Mouse (Mus musculus): ENCODE measurements around the gene Tuba4a. TPM values are rescaled to one million over a fixed set of nuclear protein-coding genes. Genes with fewer than 3 reads are reported as not detected.
A peak's percentile ranks its signal among the peaks of the same experiment; 100 is the strongest.

Gene Tuba4a
- polyA plus RNA-seq, 1 experiment from 2014 or later, result 32.1 TPM

- no peak for ATAC-seq (ENCODE audit: low FRiP score, low TSS enrichment)
Observed at GRCm38 (mm10) chr1:75252308-75252707, 32.6 kb upstream of the Tuba4a start.

GRCm38 (mm10) chr1:75251112-75251970, 31.7 kb upstream of the Tuba4a start:
- WGBS, result 6% methylated on average over 22 of the region's 22 CpGs
- peak overlapping the region; percentile 12; the same call in 1 of the 2 replicates for H3K4me3 ChIP-seq (ENCODE audit: low read length)
- H3K36me3 ChIP-seq (ENCODE audit: control insufficient read depth, insufficient read depth, low read length), result no peaks in the 10 kb centered on the region
- peaks cover 12% of the 10 kb centered on the region for H3K4me1 ChIP-seq (ENCODE audit: control insufficient read depth, insufficient read depth, low read length)
- ATAC-seq (ENCODE audit: low FRiP score, low TSS enrichment), result peak; percentile 47; the same call in 1 of the 2 replicates
- H3K9me3 ChIP-seq (ENCODE audit: control insufficient read depth, low read length), result no peaks in the 10 kb centered on the region
- H3K27ac ChIP-seq (ENCODE audit: low read depth, low read length), result no peak overlapping the region
- no peak overlapping the region for H3K9ac ChIP-seq (ENCODE audit: low read depth, low read length)
- H3K4me2 ChIP-seq (replicated peaks; ENCODE audit: low read depth, low read length), result peak overlapping the region; percentile 35
- no peaks in the 10 kb centered on the region for H3K27me3 ChIP-seq (ENCODE audit: control insufficient read depth, insufficient read depth, low read length)

More at GRCm38 (mm10) chr1:75252308-75252707, 32.6 kb upstream of the Tuba4a start:
- H3K27ac ChIP-seq (ENCODE audit: low read depth, low read length), result no peak overlapping the region
- peaks cover 12% of the 10 kb centered on the region for H3K4me1 ChIP-seq (ENCODE audit: control insufficient read depth, insufficient read depth, low read length)
- no peaks in the 10 kb centered on the region for H3K9me3 ChIP-seq (ENCODE audit: control insufficient read depth, low read length)
- no peaks in the 10 kb centered on the region for H3K27me3 ChIP-seq (ENCODE audit: control insufficient read depth, insufficient read depth, low read length)
- H3K4me3 ChIP-seq (ENCODE audit: low read length), result no peak overlapping the region
- no peak overlapping the region for H3K4me2 ChIP-seq (replicated peaks; ENCODE audit: low read depth, low read length)
- H3K36me3 ChIP-seq (ENCODE audit: control insufficient read depth, insufficient read depth, low read length), result no peaks in the 10 kb centered on the region
- H3K9ac ChIP-seq (ENCODE audit: low read depth, low read length), result no peak overlapping the region
- 64% methylated on average over 13 of the region's 13 CpGs for WGBS

GRCm38 (mm10) chr1:75250498-75250897, 30.8 kb upstream of the Tuba4a start:
- no peaks in the 10 kb centered on the region for H3K36me3 ChIP-seq (ENCODE audit: control insufficient read depth, insufficient read depth, low read length)
- H3K27ac ChIP-seq (ENCODE audit: low read depth, low read length), result no peak overlapping the region
- H3K4me3 ChIP-seq (ENCODE audit: low read length), result no peak overlapping the region
- H3K9me3 ChIP-seq (ENCODE audit: control insufficient read depth, low read length), result no peaks in the 10 kb centered on the region
- H3K9ac ChIP-seq (ENCODE audit: low read depth, low read length), result no peak overlapping the region
- H3K4me2 ChIP-seq (replicated peaks; ENCODE audit: low read depth, low read length), result no peak overlapping the region
- no peaks in the 10 kb centered on the region for H3K27me3 ChIP-seq (ENCODE audit: control insufficient read depth, insufficient read depth, low read length)
- peaks cover 12% of the 10 kb centered on the region for H3K4me1 ChIP-seq (ENCODE audit: control insufficient read depth, insufficient read depth, low read length)
- 55% methylated on average over 3 of the region's 3 CpGs for WGBS
- no peak for ATAC-seq (ENCODE audit: low FRiP score, low TSS enrichment)

- peaks cover 12% of the 10 kb centered on the region for H3K4me1 ChIP-seq (ENCODE audit: control insufficient read depth, insufficient read depth, low read length)
- H3K9ac ChIP-seq (ENCODE audit: low read depth, low read length), result peak overlapping the region; percentile 23; the same call in 1 of the 2 replicates
- H3K9me3 ChIP-seq (ENCODE audit: control insufficient read depth, low read length), result no peaks in the 10 kb centered on the region
- peak overlapping the region; percentile 17; the same call in 1 of the 2 replicates for H3K27ac ChIP-seq (ENCODE audit: low read depth, low read length)
- no peak overlapping the region for H3K4me3 ChIP-seq (ENCODE audit: low read length)
- WGBS, result 48% methylated on average over 9 of the region's 9 CpGs
- H3K4me2 ChIP-seq (replicated peaks; ENCODE audit: low read depth, low read length), result no peak overlapping the region
- peaks cover 8% of the 10 kb centered on the region; the same call in 1 of the 2 replicates for H3K36me3 ChIP-seq (ENCODE audit: control insufficient read depth, insufficient read depth, low read length)
- no peak for ATAC-seq (ENCODE audit: low FRiP score, low TSS enrichment)
- no peaks in the 10 kb centered on the region for H3K27me3 ChIP-seq (ENCODE audit: control insufficient read depth, insufficient read depth, low read length)
Observed at GRCm38 (mm10) chr1:75248041-75248772, 28.5 kb upstream of the Tuba4a start.

- Histone ChIP-seq H3K4me2 (replicated peaks; ENCODE audit: low read depth, low read length) (no peak overlapping the region), H3K9me3 (ENCODE audit: control insufficient read depth, low read length) (no peaks in the 10 kb centered on the region), H3K27ac (ENCODE audit: low read depth, low read length) (no peak overlapping the region), H3K27me3 (ENCODE audit: control insufficient read depth, insufficient read depth, low read length) (no peaks in the 10 kb centered on the region), H3K4me3 (ENCODE audit: low read length) (no peak overlapping the region), H3K9ac (ENCODE audit: low read depth, low read length) (no peak overlapping the region), H3K36me3 (ENCODE audit: control insufficient read depth, insufficient read depth, low read length) (peaks cover 8% of the 10 kb centered on the region; the same call in 1 of the 2 replicates), H3K4me1 (ENCODE audit: control insufficient read depth, insufficient read depth, low read length) (peaks cover 12% of the 10 kb centered on the region)
- whole genome bisulfite sequencing, result 80% methylated on average over 16 of the region's 16 CpGs
- no peak for ATAC-seq (ENCODE audit: low FRiP score, low TSS enrichment)
Observed at GRCm38 (mm10) chr1:75247071-75247930, 27.6 kb upstream of the Tuba4a start.

GRCm38 (mm10) chr1:75244836-75245235, 25.2 kb upstream of the Tuba4a start:
- no peak overlapping the region for H3K4me3 ChIP-seq (ENCODE audit: low read length)
- no peaks in the 10 kb centered on the region for H3K9me3 ChIP-seq (ENCODE audit: control insufficient read depth, low read length)
- H3K36me3 ChIP-seq (ENCODE audit: control insufficient read depth, insufficient read depth, low read length), result peaks cover 15% of the 10 kb centered on the region; the same call in 1 of the 2 replicates
- no peaks in the 10 kb centered on the region for H3K27me3 ChIP-seq (ENCODE audit: control insufficient read depth, insufficient read depth, low read length)
- WGBS, result 18% methylated on average over 4 of the region's 4 CpGs
- ATAC-seq (ENCODE audit: low FRiP score, low TSS enrichment), result peak; percentile 72; the same call in 1 of the 2 replicates
- H3K27ac ChIP-seq (ENCODE audit: low read depth, low read length), result no peak overlapping the region
- peaks cover 8% of the 10 kb centered on the region; the same call in 1 of the 2 replicates for H3K4me1 ChIP-seq (ENCODE audit: control insufficient read depth, insufficient read depth, low read length)
- H3K9ac ChIP-seq (ENCODE audit: low read depth, low read length), result no peak overlapping the region
- H3K4me2 ChIP-seq (replicated peaks; ENCODE audit: low read depth, low read length), result no peak overlapping the region

- Histone ChIP-seq H3K4me3 (ENCODE audit: low read length) (no peak overlapping the region), H3K9me3 (ENCODE audit: control insufficient read depth, low read length) (no peaks in the 10 kb centered on the region), H3K4me1 (ENCODE audit: control insufficient read depth, insufficient read depth, low read length) (peaks cover 8% of the 10 kb centered on the region; the same call in 1 of the 2 replicates), H3K4me2 (replicated peaks; ENCODE audit: low read depth, low read length) (no peak overlapping the region), H3K9ac (ENCODE audit: low read depth, low read length) (no peak overlapping the region), H3K27ac (ENCODE audit: low read depth, low read length) (no peak overlapping the region), H3K27me3 (ENCODE audit: control insufficient read depth, insufficient read depth, low read length) (no peaks in the 10 kb centered on the region), H3K36me3 (ENCODE audit: control insufficient read depth, insufficient read depth, low read length) (peaks cover 15% of the 10 kb centered on the region; the same call in 1 of the 2 replicates)
- peak; percentile 5; the same call in 1 of the 2 replicates for ATAC-seq (ENCODE audit: low FRiP score, low TSS enrichment)
- WGBS, result 91% methylated on average over 12 of the region's 12 CpGs
Observed at GRCm38 (mm10) chr1:75244175-75244826, 24.6 kb upstream of the Tuba4a start.

- Histone ChIP-seq H3K27me3 (ENCODE audit: control insufficient read depth, insufficient read depth, low read length) (no peaks in the 10 kb centered on the region), H3K36me3 (ENCODE audit: control insufficient read depth, insufficient read depth, low read length) (peaks cover 17% of the 10 kb centered on the region; the same call in 1 of the 2 replicates), H3K4me1 (ENCODE audit: control insufficient read depth, insufficient read depth, low read length) (peaks cover 7% of the 10 kb centered on the region; the same call in 1 of the 2 replicates), H3K4me2 (replicated peaks; ENCODE audit: low read depth, low read length) (no peak overlapping the region), H3K27ac (ENCODE audit: low read depth, low read length) (no peak overlapping the region), H3K9me3 (ENCODE audit: control insufficient read depth, low read length) (no peaks in the 10 kb centered on the region), H3K4me3 (ENCODE audit: low read length) (no peak overlapping the region), H3K9ac (ENCODE audit: low read depth, low read length) (no peak overlapping the region)
- no peak for ATAC-seq (ENCODE audit: low FRiP score, low TSS enrichment)
- 94% methylated on average over 14 of the region's 14 CpGs for WGBS
Observed at GRCm38 (mm10) chr1:75243411-75243810, 23.7 kb upstream of the Tuba4a start.

Data from kidney, embryonic 14.5 days (tissue).